Mouse (Mus musculus) hindbrain, embryonic 13.5 days (tissue): ENCODE results near the gene Met. TPM values are rescaled to one million over a fixed set of nuclear protein-coding genes. Genes with fewer than 3 reads are reported as not detected.

Experiments used
- ATAC-seq: fragments of 200-750 bp; cut with Nextera tagmentation; 2 replicates; pipeline ENCODE4 v1.8.0; 2017; ENCODE audit warnings: moderate TSS enrichment; ENCODE audit not compliant: low FRiP score
- H3K27ac ChIP-seq: fragments of 300-500 bp; sonication (generic); 2 replicates; pipeline ENCODE4 v1.5.1; 2015; ENCODE audit warnings: inconsistent platforms, mild to moderate bottlenecking, moderate library complexity
- H3K27me3 ChIP-seq: fragments of 300-500 bp; sonication (generic); 2 replicates; pipeline ENCODE4 v1.6.1; 2015; ENCODE audit warnings: mild to moderate bottlenecking, inconsistent platforms
- H3K36me3 ChIP-seq: fragments of 300-500 bp; sonication (generic); 2 replicates; pipeline ENCODE4 v1.6.1; 2015; ENCODE audit warnings: mild to moderate bottlenecking, inconsistent platforms
- H3K4me1 ChIP-seq: fragments of 300-500 bp; sonication (generic); replicated peaks from 2 replicates; pipeline ENCODE4 v1.6.1; 2015; ENCODE audit warnings: inconsistent platforms
- H3K4me2 ChIP-seq: fragments of 300-500 bp; sonication (generic); 2 replicates; pipeline ENCODE4 v1.6.1; 2015; ENCODE audit warnings: inconsistent platforms, mild to moderate bottlenecking, moderate library complexity
- H3K4me3 ChIP-seq: fragments of 300-500 bp; sonication (generic); 2 replicates; pipeline ENCODE4 v1.5.1; 2015; ENCODE audit warnings: mild to moderate bottlenecking, inconsistent platforms
- H3K9ac ChIP-seq: fragments of 300-500 bp; sonication (generic); 2 replicates; pipeline ENCODE4 v1.6.1; 2015; ENCODE audit warnings: mild to moderate bottlenecking, inconsistent platforms
- H3K9me3 ChIP-seq: fragments of 300-500 bp; sonication (generic); 2 replicates; pipeline ENCODE4 v1.6.1; 2016; ENCODE audit warnings: inconsistent platforms
- WGBS: fragments of 180-500 bp; shearing (Covaris S2); methylation state at CpG from one replicate; pipeline ENCODE4 v1.1.7; 2015; 5-methylcytosine and 5-hydroxymethylcytosine counted together
- polyA plus RNA-seq: library from polyadenylated mRNA; unstranded; fragments of >200 nt; fragmentation: Nextera tagmentation; extraction: Ambion mirVana; gene quantifications from 2 replicates; pipeline ENCODE4 v1.2.1, GENCODE M21; 2015

Gene Met
- polyA plus RNA-seq, 1 experiment from 2014 or later, result 1.7 TPM

GRCm38 (mm10) chr6:17593971-17594370, 130.4 kb downstream of the Met start:
- no peak overlapping the region for H3K4me3 ChIP-seq
- 94% methylated on average over 2 of the region's 2 CpGs for WGBS
- no peak overlapping the region for H3K27ac ChIP-seq
- no peak for ATAC-seq
- H3K9me3 ChIP-seq, result peaks cover 7% of the 10 kb centered on the region; the same call in 1 of the 2 replicates
- H3K36me3 ChIP-seq, result no peaks in the 10 kb centered on the region
- no peaks in the 10 kb centered on the region for H3K27me3 ChIP-seq
- H3K4me2 ChIP-seq, result no peak overlapping the region
- no peak overlapping the region for H3K9ac ChIP-seq
- H3K4me1 ChIP-seq, result peaks cover 3% of the 10 kb centered on the region; the same call in 1 of the 2 replicates

GRCm38 (mm10) chr6:17595712-17596462, 132.3 kb downstream of the Met start:
- 88% methylated on average over 11 of the region's 11 CpGs for WGBS
- Histone ChIP-seq H3K4me3 (no peak overlapping the region), H3K4me1 (no peaks in the 10 kb centered on the region), H3K9me3 (peaks cover 7% of the 10 kb centered on the region; the same call in 1 of the 2 replicates), H3K9ac (no peak overlapping the region), H3K27ac (no peak overlapping the region), H3K4me2 (no peak overlapping the region), H3K36me3 (no peaks in the 10 kb centered on the region), H3K27me3 (no peaks in the 10 kb centered on the region)
- no peak for ATAC-seq

- H3K4me2 ChIP-seq, result no peak overlapping the region
- no peaks in the 10 kb centered on the region for H3K9me3 ChIP-seq
- 70% methylated on average over 5 of the region's 5 CpGs for WGBS
- H3K36me3 ChIP-seq, result no peaks in the 10 kb centered on the region
- no peak overlapping the region for H3K4me3 ChIP-seq
- no peak overlapping the region for H3K27ac ChIP-seq
- H3K9ac ChIP-seq, result no peak overlapping the region
- ATAC-seq, result no peak
- no peaks in the 10 kb centered on the region for H3K4me1 ChIP-seq
- no peaks in the 10 kb centered on the region for H3K27me3 ChIP-seq
Observed at GRCm38 (mm10) chr6:17599373-17599772, 135.8 kb downstream of the Met start.

GRCm38 (mm10) chr6:17601526-17601925, 137.9 kb downstream of the Met start:
- Histone ChIP-seq H3K36me3 (no peaks in the 10 kb centered on the region), H3K4me3 (no peak overlapping the region), H3K9ac (no peak overlapping the region), H3K27me3 (no peaks in the 10 kb centered on the region), H3K27ac (no peak overlapping the region), H3K4me2 (no peak overlapping the region), H3K9me3 (no peaks in the 10 kb centered on the region), H3K4me1 (no peaks in the 10 kb centered on the region)
- ATAC-seq, result no peak
- 77% methylated on average over 2 of the region's 2 CpGs for WGBS

GRCm38 (mm10) chr6:17606915-17607314, 143.3 kb downstream of the Met start:
- Histone ChIP-seq H3K36me3 (no peaks in the 10 kb centered on the region), H3K9ac (no peak overlapping the region), H3K4me1 (no peaks in the 10 kb centered on the region), H3K9me3 (0 out of 2 replicates have a peak, but pooled peaks cover 2% of the 10 kb centered on the region), H3K27me3 (no peaks in the 10 kb centered on the region), H3K27ac (no peak overlapping the region), H3K4me3 (no peak overlapping the region), H3K4me2 (no peak overlapping the region)
- 92% methylated on average over 1 of the region's 1 CpGs for WGBS
- ATAC-seq, result no peak

GRCm38 (mm10) chr6:17611352-17612010, 147.9 kb downstream of the Met start:
- WGBS, result 93% methylated on average over 11 of the region's 11 CpGs
- Histone ChIP-seq H3K27me3 (no peaks in the 10 kb centered on the region), H3K36me3 (no peaks in the 10 kb centered on the region), H3K4me1 (no peaks in the 10 kb centered on the region), H3K4me2 (no peak overlapping the region), H3K4me3 (no peak overlapping the region), H3K9me3 (0 out of 2 replicates have a peak, but pooled peaks cover 2% of the 10 kb centered on the region), H3K27ac (no peak overlapping the region), H3K9ac (no peak overlapping the region)
- no peak for ATAC-seq

GRCm38 (mm10) chr6:17612652-17613051, 149.1 kb downstream of the Met start:
- H3K27me3 ChIP-seq, result no peaks in the 10 kb centered on the region
- no peaks in the 10 kb centered on the region for H3K36me3 ChIP-seq
- no peak for ATAC-seq
- no peak overlapping the region for H3K4me2 ChIP-seq
- H3K9ac ChIP-seq, result no peak overlapping the region
- no peak overlapping the region for H3K27ac ChIP-seq
- H3K4me3 ChIP-seq, result no peak overlapping the region
- H3K9me3 ChIP-seq, result 0 out of 2 replicates have a peak, but pooled peaks cover 2% of the 10 kb centered on the region
- H3K4me1 ChIP-seq, result no peaks in the 10 kb centered on the region
- 88% methylated on average over 4 of the region's 4 CpGs for WGBS

- H3K27me3 ChIP-seq, result no peaks in the 10 kb centered on the region
- H3K4me3 ChIP-seq, result no peak overlapping the region
- H3K27ac ChIP-seq, result no peak overlapping the region
- H3K9me3 ChIP-seq, result no peaks in the 10 kb centered on the region
- no peak overlapping the region for H3K9ac ChIP-seq
- WGBS, result 88% methylated on average over 4 of the region's 4 CpGs
- H3K4me2 ChIP-seq, result no peak overlapping the region
- ATAC-seq, result no peak
- no peaks in the 10 kb centered on the region for H3K4me1 ChIP-seq
- no peaks in the 10 kb centered on the region for H3K36me3 ChIP-seq
Observed at GRCm38 (mm10) chr6:17620823-17621222, 157.2 kb downstream of the Met start.

- Histone ChIP-seq H3K4me2 (no peak overlapping the region), H3K4me1 (no peaks in the 10 kb centered on the region), H3K4me3 (no peak overlapping the region), H3K27ac (no peak overlapping the region), H3K9ac (no peak overlapping the region), H3K27me3 (no peaks in the 10 kb centered on the region), H3K9me3 (no peaks in the 10 kb centered on the region), H3K36me3 (no peaks in the 10 kb centered on the region)
- no peak for ATAC-seq
- 55% methylated on average over 3 of the region's 3 CpGs for WGBS
Observed at GRCm38 (mm10) chr6:17621436-17621835, 157.8 kb downstream of the Met start.

Other genes with a start within 250 kb of the Met start
- gene Cav2, start 182.6 kb upstream of the Met start, polyA plus RNA-seq, result 11.3 and 11.5 TPM in 2 replicates
- gene Cav1, start 157.5 kb upstream of the Met start, polyA plus RNA-seq, result 19.6 and 19.8 TPM in 2 replicates
- gene Capza2, start 172.4 kb downstream of the Met start, polyA plus RNA-seq, result 246 and 256 TPM in 2 replicates
- 56.1 and 57.8 TPM in 2 replicates for gene St7, start 229.1 kb downstream of the Met start, polyA plus RNA-seq